21 mouse cellular contexts compared by ENCODE assay signal in the genomic region with DNA sequence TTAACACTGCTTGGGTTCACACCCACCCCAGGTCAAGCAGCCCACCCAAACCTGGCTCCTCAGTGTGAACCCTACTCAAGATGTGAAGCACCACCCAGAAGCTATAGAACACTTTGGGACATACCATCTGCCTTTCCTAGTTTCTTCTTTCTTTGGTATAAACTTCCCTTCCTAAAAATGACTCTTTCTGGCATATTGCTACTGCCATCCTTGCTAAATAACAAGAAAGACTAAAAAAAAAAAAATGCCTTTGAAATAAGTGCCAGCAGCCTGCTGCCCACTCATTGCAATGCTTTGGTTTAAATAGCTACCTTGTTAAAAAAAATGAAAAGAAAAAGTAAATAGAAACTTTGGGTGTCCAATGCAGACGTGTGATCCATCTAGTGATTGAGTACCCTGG.
"Had no signal": no experiment of that assay in that cellular context is flagged by ENCODE, and none has a peak within 500 bp of the region (broad histone marks: within the 10 kb centered on the region; RNA-seq: fewer than 3 reads in every experiment).

No protein-coding gene starts in this region.

- ATAC-seq: hindbrain, embryonic 16.5 days; hindbrain, postnatal 0 days; inflammation-experienced regulatory T-cells, adult 6 months; intestine, embryonic 15.5 days; intestine, embryonic 16.5 days; intestine, postnatal 0 days had no signal

- DNase-seq: heart, postnatal 10 days; heart, postnatal 14 days; heart, postnatal 36 days; heart, postnatal 4 days; kidney, adult 11 months; kidney, adult 2 months; kidney, adult 8-10 months; kidney, adult 9 months; kidney, postnatal 10 days; kidney, postnatal 14 days; kidney, postnatal 25 days; kidney, postnatal 36 days; kidney, postnatal 4 days; layer of hippocampus, adult 9-11 months; layer of hippocampus, postnatal 36 days had no signal
